Mouse (Mus musculus): ENCODE measurements around the gene Prss56. TPM values are rescaled to one million over a fixed set of nuclear protein-coding genes. Genes with fewer than 3 reads are reported as not detected.

The Prss56 gene
- total and polyA plus RNA-seq, 2 experiments from 2014 or later, result not detected

GRCm38 (mm10) chr1:87198119-87199065 is 15.3 kb downstream of the Prss56 start:
- no peak for ATAC-seq (ENCODE audit: insufficient read depth, low read depth)
- TF ChIP-seq CTCF (IDR thresholded peaks at IDR 0.05; ENCODE audit: low read depth) (no peak), EP300 (IDR thresholded peaks at IDR 0.05; ENCODE audit: low read depth) (no peak)
- no peak overlapping the region for H3K4me3 ChIP-seq (ENCODE audit: low read depth, low read length)
- no peak overlapping the region for H3K27ac ChIP-seq (ENCODE audit: low read depth)
- H3K36me3 ChIP-seq (replicated peaks; ENCODE audit: control insufficient read depth, insufficient read depth, low read length), result no peaks in the 10 kb centered on the region
- DNase-seq (ENCODE audit: low spot score), result no peak
- H3K27me3 ChIP-seq (ENCODE audit: control insufficient read depth, insufficient read depth, low read length), result no peaks in the 10 kb centered on the region
- H3K9ac ChIP-seq (replicated peaks; ENCODE audit: low read depth, low read length), result no peak overlapping the region
- H3K9me3 ChIP-seq (replicated peaks; ENCODE audit: control insufficient read depth, low read length), result no peaks in the 10 kb centered on the region
- peaks cover 6% of the 10 kb centered on the region; the same call in 1 of the 2 replicates for H3K4me1 ChIP-seq (ENCODE audit: control insufficient read depth, insufficient read depth)
- no peak overlapping the region for H3K4me2 ChIP-seq (ENCODE audit: low read depth, low read length)
- WGBS, result 51% methylated on average over 12 of the region's 12 CpGs

- peak; percentile 57 for ATAC-seq (ENCODE audit: insufficient read depth, low read depth)
- Histone ChIP-seq H3K4me3 (ENCODE audit: low read depth, low read length) (no peak overlapping the region), H3K9me3 (replicated peaks; ENCODE audit: control insufficient read depth, low read length) (no peaks in the 10 kb centered on the region), H3K4me1 (ENCODE audit: control insufficient read depth, insufficient read depth) (peaks cover 6% of the 10 kb centered on the region; the same call in 1 of the 2 replicates), H3K27ac (ENCODE audit: low read depth) (no peak overlapping the region), H3K36me3 (replicated peaks; ENCODE audit: control insufficient read depth, insufficient read depth, low read length) (no peaks in the 10 kb centered on the region), H3K9ac (replicated peaks; ENCODE audit: low read depth, low read length) (no peak overlapping the region), H3K27me3 (ENCODE audit: control insufficient read depth, insufficient read depth, low read length) (peaks cover 1% of the 10 kb centered on the region; the same call in 1 of the 2 replicates), H3K4me2 (ENCODE audit: low read depth, low read length) (no peak overlapping the region)
- 14% methylated on average over 2 of the region's 2 CpGs for WGBS
- peak; percentile 20 for DNase-seq (ENCODE audit: low spot score)
- TF ChIP-seq CTCF (IDR thresholded peaks at IDR 0.05; ENCODE audit: low read depth), result no peak
- TF ChIP-seq EP300 (IDR thresholded peaks at IDR 0.05; ENCODE audit: low read depth), result no peak
These were observed 17.7 kb downstream of the Prss56 start for GRCm38 (mm10) chr1:87200811-87201210.

GRCm38 (mm10) chr1:87201848-87202247 is 18.7 kb downstream of the Prss56 start:
- peaks cover 6% of the 10 kb centered on the region; the same call in 1 of the 2 replicates for H3K4me1 ChIP-seq (ENCODE audit: control insufficient read depth, insufficient read depth)

GRCm38 (mm10) chr1:87203779-87204178 is 20.7 kb downstream of the Prss56 start:
- H3K4me1 ChIP-seq (ENCODE audit: control insufficient read depth, insufficient read depth), result no peaks in the 10 kb centered on the region; the same call in 1 of the 2 replicates
- 71% methylated on average over 5 of the region's 5 CpGs for WGBS
- peaks cover 21% of the 10 kb centered on the region for H3K27me3 ChIP-seq (ENCODE audit: control insufficient read depth, insufficient read depth, low read length)
- ATAC-seq (ENCODE audit: insufficient read depth, low read depth) (no peak), DNase-seq (ENCODE audit: low spot score) (no peak)
- H3K9ac ChIP-seq (replicated peaks; ENCODE audit: low read depth, low read length), result no peak overlapping the region
- no peak for TF ChIP-seq EP300 (IDR thresholded peaks at IDR 0.05; ENCODE audit: low read depth)
- no peak for TF ChIP-seq CTCF (IDR thresholded peaks at IDR 0.05; ENCODE audit: low read depth)
- no peaks in the 10 kb centered on the region for H3K36me3 ChIP-seq (replicated peaks; ENCODE audit: control insufficient read depth, insufficient read depth, low read length)
- no peak overlapping the region for H3K4me2 ChIP-seq (ENCODE audit: low read depth, low read length)
- no peaks in the 10 kb centered on the region for H3K9me3 ChIP-seq (replicated peaks; ENCODE audit: control insufficient read depth, low read length)
- no peak overlapping the region for H3K27ac ChIP-seq (ENCODE audit: low read depth)
- no peak overlapping the region for H3K4me3 ChIP-seq (ENCODE audit: low read depth, low read length)

More at GRCm38 (mm10) chr1:87201848-87202247, 18.7 kb downstream of the Prss56 start:
- Histone ChIP-seq H3K4me2 (ENCODE audit: low read depth, low read length) (no peak overlapping the region), H3K4me3 (ENCODE audit: low read depth, low read length) (no peak overlapping the region), H3K27me3 (ENCODE audit: control insufficient read depth, insufficient read depth, low read length) (peaks cover 11% of the 10 kb centered on the region), H3K9me3 (replicated peaks; ENCODE audit: control insufficient read depth, low read length) (no peaks in the 10 kb centered on the region), H3K36me3 (replicated peaks; ENCODE audit: control insufficient read depth, insufficient read depth, low read length) (no peaks in the 10 kb centered on the region), H3K27ac (ENCODE audit: low read depth) (no peak overlapping the region), H3K9ac (replicated peaks; ENCODE audit: low read depth, low read length) (no peak overlapping the region)
- 16% methylated on average over 1 of the region's 1 CpGs for WGBS
- DNase-seq (ENCODE audit: low spot score), result no peak
- TF ChIP-seq CTCF (IDR thresholded peaks at IDR 0.05; ENCODE audit: low read depth) (no peak), EP300 (IDR thresholded peaks at IDR 0.05; ENCODE audit: low read depth) (no peak)
- no peak for ATAC-seq (ENCODE audit: insufficient read depth, low read depth)

- DNase-seq (ENCODE audit: low spot score), result no peak
- Histone ChIP-seq H3K4me1 (ENCODE audit: control insufficient read depth, insufficient read depth) (no peaks in the 10 kb centered on the region; the same call in 1 of the 2 replicates), H3K36me3 (replicated peaks; ENCODE audit: control insufficient read depth, insufficient read depth, low read length) (no peaks in the 10 kb centered on the region), H3K27me3 (ENCODE audit: control insufficient read depth, insufficient read depth, low read length) (peaks cover 21% of the 10 kb centered on the region), H3K27ac (ENCODE audit: low read depth) (no peak within 1 kb of the TSS), H3K9ac (replicated peaks; ENCODE audit: low read depth, low read length) (no peak within 1 kb of the TSS), H3K9me3 (replicated peaks; ENCODE audit: control insufficient read depth, low read length) (no peaks in the 10 kb centered on the region), H3K4me2 (ENCODE audit: low read depth, low read length) (no peak within 1 kb of the TSS), H3K4me3 (ENCODE audit: low read depth, low read length) (no peak within 1 kb of the TSS)
- no peak for ATAC-seq (ENCODE audit: insufficient read depth, low read depth)
- 86% methylated on average over 7 of the region's 7 CpGs for WGBS
- no peak for TF ChIP-seq CTCF (IDR thresholded peaks at IDR 0.05; ENCODE audit: low read depth)
- no peak for TF ChIP-seq EP300 (IDR thresholded peaks at IDR 0.05; ENCODE audit: low read depth)
These were observed 21.4 kb downstream of the Prss56 start, which contains the start of gene Chrng for GRCm38 (mm10) chr1:87204465-87204864. Chrng (plus strand) TSS chr1:87204657.
